Mouse (Mus musculus): ENCODE data around the gene Cage1. TPM values are rescaled to one million over a fixed set of nuclear protein-coding genes. Genes with fewer than 3 reads are reported as not detected.

The Cage1 gene
- total and polyA plus RNA-seq, 2 experiments: 0.06 to 0.55 TPM

DNA sequence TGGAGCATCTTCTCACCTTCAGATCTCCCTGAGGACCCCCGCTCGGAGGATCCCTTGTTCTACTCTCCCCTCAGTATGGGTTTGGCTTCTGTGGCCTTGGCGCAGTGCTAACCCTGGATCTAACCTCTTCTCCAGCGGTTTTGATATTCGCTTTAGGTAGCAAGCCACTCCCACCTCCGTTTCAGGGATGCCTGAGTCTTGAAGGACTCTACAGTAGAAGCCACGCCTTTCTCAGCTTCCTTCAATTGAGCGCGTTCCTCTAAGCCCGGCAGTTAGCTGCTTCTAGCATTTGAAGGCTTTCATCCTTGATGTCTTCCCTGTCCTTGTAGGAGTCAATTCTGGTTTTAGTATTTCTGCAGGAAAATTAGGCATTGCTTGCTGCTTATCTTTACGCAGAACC lies 40.2 kb upstream of the Cage1 start:
- Histone ChIP-seq H3K27ac (replicated peaks; ENCODE audit: insufficient read depth, low read depth, low read length) (no peak overlapping the region), H3K4me3 (ENCODE audit: insufficient read depth, low read depth, low read length) (no peak overlapping the region), H3K9ac (ENCODE audit: low read depth, low read length) (no peak overlapping the region), H3K27me3 (ENCODE audit: control insufficient read depth, insufficient read depth, low read length) (no peaks in the 10 kb centered on the region), H3K79me2 (ENCODE audit: control insufficient read depth, insufficient read depth, low read length) (no peaks in the 10 kb centered on the region), H3K4me1 (ENCODE audit: control insufficient read depth, insufficient read depth, low read length) (no peaks in the 10 kb centered on the region), H3K36me3 (ENCODE audit: control insufficient read depth, insufficient read depth, low read length) (no peaks in the 10 kb centered on the region)
- WGBS: 66% methylated on average over 11 of the region's 11 CpGs
- no peak for DNase-seq (ENCODE audit: extremely low read depth, low read depth, low spot score)
- TF ChIP-seq POLR2A (IDR thresholded peaks at IDR 0.05; ENCODE audit: extremely low read depth, insufficient read depth, low read length) (no peak), CTCF (IDR thresholded peaks at IDR 0.05; ENCODE audit: low read depth, low read length) (no peak)

GRCm38 (mm10) chr13:38074404-38074803 lies 37.5 kb upstream of the Cage1 start:
- DNase-seq (ENCODE audit: extremely low read depth, low read depth, low spot score): no peak
- no peaks in the 10 kb centered on the region for H3K79me2 ChIP-seq (ENCODE audit: control insufficient read depth, insufficient read depth, low read length)
- TF ChIP-seq POLR2A (IDR thresholded peaks at IDR 0.05; ENCODE audit: extremely low read depth, insufficient read depth, low read length) (no peak), CTCF (IDR thresholded peaks at IDR 0.05; ENCODE audit: low read depth, low read length) (no peak)
- no peaks in the 10 kb centered on the region for H3K36me3 ChIP-seq (ENCODE audit: control insufficient read depth, insufficient read depth, low read length)
- H3K27ac ChIP-seq (replicated peaks; ENCODE audit: insufficient read depth, low read depth, low read length): no peak overlapping the region
- 27% methylated on average over 5 of the region's 5 CpGs for WGBS
- no peak overlapping the region for H3K9ac ChIP-seq (ENCODE audit: low read depth, low read length)
- H3K4me3 ChIP-seq (ENCODE audit: insufficient read depth, low read depth, low read length): no peak overlapping the region
- no peaks in the 10 kb centered on the region for H3K27me3 ChIP-seq (ENCODE audit: control insufficient read depth, insufficient read depth, low read length)
- H3K4me1 ChIP-seq (ENCODE audit: control insufficient read depth, insufficient read depth, low read length): peaks cover 2% of the 10 kb centered on the region; the same call in 1 of the 2 replicates

DNA sequence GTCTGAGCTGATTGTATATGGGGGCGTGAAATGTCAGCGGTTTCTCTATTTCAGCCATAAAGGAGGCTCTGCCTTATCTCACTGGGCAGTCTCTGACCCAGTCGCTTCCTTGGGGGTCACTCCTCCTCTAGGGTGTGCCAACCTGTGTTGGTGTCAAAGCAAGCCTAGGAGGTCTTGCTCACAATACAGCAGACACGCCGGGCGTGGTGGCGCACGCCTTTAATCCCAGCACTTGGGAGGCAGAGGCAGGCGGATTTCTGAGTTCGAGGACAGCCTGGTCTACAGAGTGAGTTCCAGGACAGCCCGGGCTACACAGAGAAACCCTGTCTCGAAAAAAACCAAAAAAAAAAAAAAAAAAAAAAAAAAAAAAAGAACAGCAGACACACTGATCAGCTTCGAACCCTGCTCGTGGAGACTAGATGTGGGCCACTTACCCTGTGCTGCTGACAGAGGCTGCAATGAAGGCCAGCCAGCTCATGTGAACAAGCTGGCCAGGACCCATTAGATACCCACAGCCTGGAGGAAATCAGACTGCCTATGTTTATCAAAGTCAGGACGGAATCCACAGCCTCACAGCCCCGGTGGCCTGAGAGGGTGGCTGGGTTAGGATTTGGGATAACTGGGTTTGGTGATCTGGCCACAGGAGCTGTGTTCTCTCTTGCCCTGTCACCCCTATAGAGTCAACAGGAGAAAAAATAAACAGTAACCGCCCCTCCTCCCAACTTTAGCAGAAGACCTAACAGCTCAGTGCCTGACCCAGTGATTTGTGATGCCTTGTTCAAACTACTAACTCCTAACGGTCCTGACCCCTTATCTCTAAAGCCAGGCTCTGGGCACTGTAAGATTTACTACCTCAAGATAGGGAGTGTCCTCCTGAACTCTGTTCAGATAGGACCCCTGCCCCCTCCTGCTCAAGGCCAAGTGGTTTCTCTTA lies 36.8 kb upstream of the Cage1 start:
- H3K4me1 ChIP-seq (ENCODE audit: control insufficient read depth, insufficient read depth, low read length): peaks cover 2% of the 10 kb centered on the region; the same call in 1 of the 2 replicates
- TF ChIP-seq POLR2A (IDR thresholded peaks at IDR 0.05; ENCODE audit: extremely low read depth, insufficient read depth, low read length) (no peak), CTCF (IDR thresholded peaks at IDR 0.05; ENCODE audit: low read depth, low read length) (no peak)
- H3K36me3 ChIP-seq (ENCODE audit: control insufficient read depth, insufficient read depth, low read length): no peaks in the 10 kb centered on the region
- DNase-seq (ENCODE audit: extremely low read depth, low read depth, low spot score): no peak
- H3K27ac ChIP-seq (replicated peaks; ENCODE audit: insufficient read depth, low read depth, low read length): no peak overlapping the region
- no peak overlapping the region for H3K4me3 ChIP-seq (ENCODE audit: insufficient read depth, low read depth, low read length)
- H3K79me2 ChIP-seq (ENCODE audit: control insufficient read depth, insufficient read depth, low read length): no peaks in the 10 kb centered on the region
- no peaks in the 10 kb centered on the region for H3K27me3 ChIP-seq (ENCODE audit: control insufficient read depth, insufficient read depth, low read length)
- 71% methylated on average over 18 of the region's 18 CpGs for WGBS
- H3K9ac ChIP-seq (ENCODE audit: low read depth, low read length): no peak overlapping the region

DNA sequence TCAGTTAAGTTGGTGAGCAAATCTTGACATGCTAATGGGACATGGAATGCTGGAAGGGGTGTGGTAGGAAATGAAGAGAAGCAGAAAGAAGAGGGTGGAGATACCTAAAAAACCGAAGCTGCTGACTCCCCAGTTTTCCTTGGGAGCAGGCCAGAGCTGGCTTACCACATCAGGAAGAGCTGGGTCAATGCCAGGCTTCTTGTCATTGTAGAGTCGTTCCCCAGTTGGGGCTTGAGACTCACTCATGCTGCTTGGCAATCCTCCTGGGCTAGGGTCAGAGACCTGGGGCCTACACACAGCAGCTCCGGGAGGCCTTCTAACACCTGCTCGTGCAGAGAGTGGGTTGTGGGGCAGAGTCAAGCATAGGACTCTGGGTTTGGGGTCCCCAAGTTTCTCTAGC lies 34.1 kb upstream of the Cage1 start:
- H3K27me3 ChIP-seq (ENCODE audit: control insufficient read depth, insufficient read depth, low read length): no peaks in the 10 kb centered on the region
- peaks cover 2% of the 10 kb centered on the region; the same call in 1 of the 2 replicates for H3K4me1 ChIP-seq (ENCODE audit: control insufficient read depth, insufficient read depth, low read length)
- no peaks in the 10 kb centered on the region for H3K36me3 ChIP-seq (ENCODE audit: control insufficient read depth, insufficient read depth, low read length)
- H3K4me3 ChIP-seq (ENCODE audit: insufficient read depth, low read depth, low read length): no peak overlapping the region
- WGBS: 8% methylated on average over 4 of the region's 4 CpGs
- TF ChIP-seq CTCF (IDR thresholded peaks at IDR 0.05; ENCODE audit: low read depth, low read length): no peak
- TF ChIP-seq POLR2A (IDR thresholded peaks at IDR 0.05; ENCODE audit: extremely low read depth, insufficient read depth, low read length): no peak
- H3K9ac ChIP-seq (ENCODE audit: low read depth, low read length): no peak overlapping the region
- no peak overlapping the region for H3K27ac ChIP-seq (replicated peaks; ENCODE audit: insufficient read depth, low read depth, low read length)
- no peaks in the 10 kb centered on the region for H3K79me2 ChIP-seq (ENCODE audit: control insufficient read depth, insufficient read depth, low read length)
- peak; percentile 78 for DNase-seq (ENCODE audit: extremely low read depth, low read depth, low spot score)

DNA sequence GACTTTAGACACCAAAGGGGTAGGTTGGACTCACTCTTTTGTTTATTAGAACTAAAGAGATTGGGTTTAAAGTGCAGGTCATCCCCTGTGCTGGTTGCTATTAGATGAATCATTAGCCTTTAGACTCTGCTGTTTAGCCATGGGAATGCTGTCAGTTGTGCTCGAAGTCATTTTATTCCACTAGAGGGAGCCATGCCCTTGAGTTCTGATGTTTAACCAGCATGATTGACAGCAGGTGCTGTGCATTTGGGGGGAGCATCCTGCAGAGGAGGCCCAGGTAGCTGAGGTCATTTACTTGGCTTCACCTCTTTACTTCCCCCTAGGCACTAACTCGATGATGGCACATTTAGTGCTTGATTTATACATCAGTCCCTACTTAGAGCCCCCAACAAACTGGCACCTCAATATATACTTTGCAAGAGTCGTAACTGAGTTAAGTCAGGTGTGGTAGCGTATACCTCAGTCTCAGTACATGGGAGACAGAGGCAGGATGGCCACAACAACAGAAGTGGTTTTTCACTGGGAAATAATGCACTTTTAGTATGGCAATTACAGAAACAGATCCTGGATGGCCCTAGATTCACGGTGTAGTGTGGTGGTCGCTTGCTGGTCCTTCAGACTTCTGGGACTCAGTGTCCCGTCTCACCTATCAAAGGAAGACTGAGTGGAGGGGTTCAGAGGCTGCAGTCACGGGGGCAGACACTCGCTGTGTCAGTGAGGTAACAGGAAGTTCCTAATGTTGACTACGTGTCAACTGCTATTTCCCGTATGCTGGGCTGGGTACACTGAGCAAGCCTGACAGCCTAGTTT lies 28.2 kb upstream of the Cage1 start:
- peaks cover 12% of the 10 kb centered on the region; the same call in 1 of the 2 replicates for H3K36me3 ChIP-seq (ENCODE audit: control insufficient read depth, insufficient read depth, low read length)
- no peaks in the 10 kb centered on the region for H3K79me2 ChIP-seq (ENCODE audit: control insufficient read depth, insufficient read depth, low read length)
- H3K4me3 ChIP-seq (ENCODE audit: insufficient read depth, low read depth, low read length): no peak overlapping the region
- DNase-seq (ENCODE audit: extremely low read depth, low read depth, low spot score): peak; percentile 94
- H3K27me3 ChIP-seq (ENCODE audit: control insufficient read depth, insufficient read depth, low read length): no peaks in the 10 kb centered on the region
- H3K27ac ChIP-seq (replicated peaks; ENCODE audit: insufficient read depth, low read depth, low read length): no peak overlapping the region
- H3K4me1 ChIP-seq (ENCODE audit: control insufficient read depth, insufficient read depth, low read length): peaks cover 10% of the 10 kb centered on the region
- H3K9ac ChIP-seq (ENCODE audit: low read depth, low read length): no peak overlapping the region
- TF ChIP-seq POLR2A (IDR thresholded peaks at IDR 0.05; ENCODE audit: extremely low read depth, insufficient read depth, low read length): no peak
- TF ChIP-seq CTCF (IDR thresholded peaks at IDR 0.05; ENCODE audit: low read depth, low read length): peak; percentile 56
- 65% methylated on average over 11 of the region's 11 CpGs for WGBS

Data from liver, adult 2 months (tissue).